Mouse (Mus musculus) heart, embryonic 14.5 days (tissue): ENCODE results near the gene Ppp1r12c. TPM values are rescaled to one million over a fixed set of nuclear protein-coding genes. Genes with fewer than 3 reads are reported as not detected.
"Not testable (repeated sequence)": the region's sequence is repeated elsewhere in the genome, so short reads cannot be mapped to it uniquely, and the experiment has no call there.

Source experiments
- ATAC-seq: fragments of 200-750 bp; cut with Nextera tagmentation; 2 replicates; pipeline ENCODE4 v1.8.0; 2017; ENCODE audit warnings: low read depth, moderate TSS enrichment; ENCODE audit not compliant: insufficient number of reproducible peaks, insufficient read depth, low FRiP score
- H3K27ac ChIP-seq, 2 experiments: fragments of 200-500 bp in 1 of 2; fragments of 300-500 bp in 1 of 2; sonication (generic) in 1 of 2; replicated peaks in 1 of 2; 2 replicates each; pipeline ENCODE4 v1.5.1; 2012 to 2014; ENCODE audit warnings: low read depth in 2 of 2, low read length in 2 of 2, control low read depth in 1 of 2, mild to moderate bottlenecking in 1 of 2, mixed read lengths in 1 of 2; ENCODE audit not compliant: control insufficient read depth in 1 of 2, insufficient read depth in 1 of 2
- H3K27me3 ChIP-seq: fragments of 300-500 bp; sonication (generic); 2 replicates; pipeline ENCODE4 v1.6.1; 2014; ENCODE audit warnings: mild to moderate bottlenecking, low read length, control low read depth; ENCODE audit not compliant: control insufficient read depth, insufficient read depth
- H3K36me3 ChIP-seq: fragments of 300-500 bp; sonication (generic); 2 replicates; pipeline ENCODE4 v1.6.1; 2014; ENCODE audit warnings: mild to moderate bottlenecking, control low read depth, low read length, mixed read lengths; ENCODE audit not compliant: control insufficient read depth, insufficient read depth
- H3K4me1 ChIP-seq, 2 experiments: fragments of 200-500 bp in 1 of 2; fragments of 300-500 bp in 1 of 2; sonication (generic) in 1 of 2; 2 replicates each; pipeline ENCODE4 v1.6.1; 2012 to 2014; ENCODE audit warnings: low read length in 2 of 2, control low read depth in 1 of 2, mixed read lengths in 1 of 2; ENCODE audit not compliant: control insufficient read depth in 2 of 2, insufficient read depth in 2 of 2
- H3K4me2 ChIP-seq: fragments of 300-500 bp; sonication (generic); 2 replicates; pipeline ENCODE4 v1.6.1; 2014; ENCODE audit warnings: mild to moderate bottlenecking, low read length
- H3K4me3 ChIP-seq, 2 experiments: fragments of 200-500 bp in 1 of 2; fragments of 300-500 bp in 1 of 2; sonication (generic) in 1 of 2; 2 replicates each; pipeline ENCODE4 v1.5.1; 2012 to 2014; ENCODE audit warnings: low read length in 2 of 2, mild to moderate bottlenecking in 2 of 2, control low read depth in 1 of 2, low read depth in 1 of 2, moderate library complexity in 1 of 2; ENCODE audit not compliant: control insufficient read depth in 1 of 2, insufficient read depth in 1 of 2
- H3K9ac ChIP-seq: fragments of 300-500 bp; sonication (generic); 2 replicates; pipeline ENCODE4 v1.6.1; 2014; ENCODE audit warnings: mild to moderate bottlenecking, low read length
- H3K9me3 ChIP-seq: fragments of 300-500 bp; sonication (generic); 2 replicates; pipeline ENCODE4 v1.6.1; 2016; ENCODE audit warnings: low read length, control low read depth; ENCODE audit not compliant: control insufficient read depth
- whole genome bisulfite sequencing: fragments of 180-500 bp; shearing (Covaris S2); extraction: QIAGEN DNeasy Blood & Tissue Kit; methylation state at CpG from one replicate; pipeline ENCODE4 v1.1.7; 2014; 5-methylcytosine and 5-hydroxymethylcytosine counted together
- polyA plus RNA-seq: library from polyadenylated mRNA; unstranded; fragments of >200 nt; fragmentation: Nextera tagmentation; extraction: Ambion mirVana; gene quantifications from 2 replicates; pipeline ENCODE4 v1.2.1, GENCODE M21; 2014

The Ppp1r12c gene
- polyA plus RNA-seq, 1 experiment from 2014 or later = 47.7 TPM

DNA sequence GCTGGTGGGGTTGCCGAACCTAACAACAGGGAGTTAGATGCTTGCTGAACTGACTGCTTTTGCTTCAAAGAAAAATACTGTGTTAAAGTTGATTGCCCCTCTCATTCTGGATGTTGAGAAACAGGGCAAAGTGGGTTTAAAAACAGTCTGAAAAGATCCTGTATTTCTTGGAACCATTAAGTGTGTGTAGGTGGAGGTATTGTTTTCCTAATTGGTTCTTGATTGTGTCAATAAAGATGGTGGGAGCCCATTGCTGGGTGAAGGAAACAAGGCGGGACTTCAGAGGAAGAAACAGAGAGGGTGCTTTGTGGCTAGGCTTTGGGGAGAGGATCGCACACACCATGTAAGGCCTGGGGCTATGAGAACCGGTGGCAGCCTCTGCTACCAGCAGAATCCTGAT, 35.7 kb upstream of the Ppp1r12c start:
- H3K9me3 ChIP-seq = no peaks in the 10 kb centered on the region
- no peak for ATAC-seq
- no peaks in the 10 kb centered on the region for H3K27me3 ChIP-seq
- H3K27ac ChIP-seq = no peak overlapping the region
- no peaks in the 10 kb centered on the region for H3K4me1 ChIP-seq
- 50% methylated on average over 4 of the region's 4 CpGs for WGBS
- no peaks in the 10 kb centered on the region for H3K36me3 ChIP-seq
- no peak overlapping the region for H3K4me2 ChIP-seq
- H3K9ac ChIP-seq = no peak overlapping the region
- no peak overlapping the region for H3K4me3 ChIP-seq

GRCm38 (mm10) chr7:4536369-4536768, 34.9 kb upstream of the Ppp1r12c start:
- ATAC-seq = no peak
- H3K27me3 ChIP-seq = no peaks in the 10 kb centered on the region
- H3K9ac ChIP-seq = no peak overlapping the region
- 84% methylated on average over 4 of the region's 4 CpGs for WGBS
- H3K9me3 ChIP-seq = no peaks in the 10 kb centered on the region
- no peaks in the 10 kb centered on the region for H3K36me3 ChIP-seq
- 0 out of 4 replicates have a peak, but pooled peaks cover 0 to 3% of the 10 kb centered on the region in 2 experiments for H3K4me1 ChIP-seq
- no peak overlapping the region for H3K27ac ChIP-seq
- H3K4me3 ChIP-seq = no peak overlapping the region
- H3K4me2 ChIP-seq = no peak overlapping the region

DNA sequence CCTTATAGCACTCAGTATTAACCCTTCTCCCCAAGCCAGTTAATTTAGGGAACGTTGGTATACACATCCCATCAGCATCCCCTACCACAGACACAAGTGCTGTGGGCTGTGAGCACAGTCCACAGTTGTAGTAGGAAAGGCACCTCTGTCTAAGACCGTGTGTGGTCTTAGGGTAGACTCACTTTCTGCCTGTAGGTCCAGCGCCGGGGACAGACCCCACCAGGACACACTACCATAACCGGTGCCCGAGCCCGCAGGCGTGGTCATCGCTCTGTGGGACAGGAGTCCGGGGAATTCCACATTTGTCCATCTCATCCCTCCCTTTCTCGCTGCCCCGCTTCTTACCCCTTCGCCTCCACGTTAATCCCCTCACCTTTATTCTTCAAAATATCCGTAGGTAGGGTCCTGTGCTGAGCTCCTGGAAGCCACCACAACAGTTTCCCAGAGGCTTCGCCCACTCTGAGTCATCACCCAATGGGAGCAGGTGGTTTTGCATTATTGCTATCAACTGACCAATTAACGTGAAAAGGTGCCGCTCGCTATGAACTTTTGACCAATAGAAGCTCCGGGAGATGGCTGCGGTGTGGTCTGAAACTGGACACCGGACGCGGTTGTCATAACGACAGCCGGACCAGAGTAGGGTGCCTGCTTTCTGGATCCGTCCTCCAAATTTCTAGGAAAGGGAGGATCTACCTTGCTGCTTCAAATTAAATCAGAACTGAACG, 30.7 kb upstream of the Ppp1r12c start, which contains the start of gene Dnaaf3:
Gene Dnaaf3, minus strand, starts transcription at position 449 of the 725 bp plus-strand sequence.
- H3K9ac ChIP-seq = peak within 1 kb of the TSS; percentile 28; the same call in 1 of the 2 replicates

GRCm38 (mm10) chr7:4530166-4530565, 28.7 kb upstream of the Ppp1r12c start:
- H3K27me3 ChIP-seq, H3K9me3 ChIP-seq, H3K4me3 ChIP-seq, ATAC-seq, H3K9ac ChIP-seq, H3K36me3 ChIP-seq, H3K27ac ChIP-seq, H3K4me2 ChIP-seq: not testable (repeated sequence)
- peaks cover 4 to 15% of the 10 kb centered on the region in 2 experiments; a peak in 3 of 4 replicates for H3K4me1 ChIP-seq
- WGBS = 24% methylated on average over 7 of the region's 8 CpGs

More for the DNA sequence above, 30.7 kb upstream of the Ppp1r12c start, which contains the start of gene Dnaaf3:
- Histone ChIP-seq H3K4me2 (peak within 1 kb of the TSS; percentile 70), H3K4me1 (peaks cover 0 to 5% of the 10 kb centered on the region in 2 experiments; a peak in 1 of 4 replicates), H3K36me3 (no peaks in the 10 kb centered on the region), H3K27ac (no peak within 1 kb of the TSS), H3K27me3 (0 out of 2 replicates have a peak, but pooled peaks cover 2% of the 10 kb centered on the region), H3K4me3 (peak within 1 kb of the TSS; percentile 34 to 49), H3K9me3 (no peaks in the 10 kb centered on the region)
- ATAC-seq = peak; percentile 86
- 4% methylated on average over 28 of the region's 28 CpGs for WGBS

DNA sequence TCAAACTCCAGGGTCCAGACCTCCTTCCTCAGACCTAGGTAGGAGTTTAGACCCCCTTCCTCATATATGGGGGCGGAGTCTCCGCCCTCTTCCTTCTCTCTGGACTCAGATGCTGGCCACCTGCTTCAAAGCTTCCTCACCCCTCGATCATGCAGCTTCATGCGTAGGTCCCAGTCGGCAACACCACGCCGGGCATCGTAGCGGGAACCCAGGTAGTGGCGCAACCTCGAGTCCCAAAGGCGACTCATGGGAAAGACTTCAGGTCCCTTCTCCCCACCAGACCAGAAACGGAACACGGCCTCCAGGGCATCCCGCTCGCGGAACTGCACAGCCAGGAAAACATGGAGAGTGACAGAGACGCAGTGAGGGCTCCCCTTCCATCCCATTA, 25.8 kb upstream of the Ppp1r12c start:
- Histone ChIP-seq H3K27ac (no peak overlapping the region), H3K4me1 (peaks cover 11 to 23% of the 10 kb centered on the region in 2 experiments), H3K9me3 (no peaks in the 10 kb centered on the region), H3K4me2 (peak overlapping the region; percentile 69), H3K36me3 (no peaks in the 10 kb centered on the region), H3K27me3 (0 out of 2 replicates have a peak, but pooled peaks cover 4% of the 10 kb centered on the region), H3K9ac (peak overlapping the region; percentile 64; the same call in 1 of the 2 replicates), H3K4me3 (0 out of 4 replicates have a peak overlapping the region, but pooled peaks of 1 of the 2 experiments have one; percentile 34)
- no peak for ATAC-seq
- 45% methylated on average over 18 of the region's 18 CpGs for WGBS

GRCm38 (mm10) chr7:4526341-4527301, 25.1 kb upstream of the Ppp1r12c start:
- Histone ChIP-seq H3K36me3 (no peaks in the 10 kb centered on the region), H3K4me2 (peak overlapping the region; percentile 69), H3K27me3 (0 out of 2 replicates have a peak, but pooled peaks cover 4% of the 10 kb centered on the region), H3K4me1 (peaks cover 11 to 20% of the 10 kb centered on the region in 2 experiments), H3K27ac (peak overlapping the region; percentile 5 to 20; a peak in 1 of 4 replicates), H3K9me3 (no peaks in the 10 kb centered on the region), H3K9ac (peak overlapping the region; percentile 64), H3K4me3 (peak overlapping the region; percentile 34 to 41)
- 18% methylated on average over 40 of the region's 40 CpGs for WGBS
- ATAC-seq = peak; percentile 74
